ENCODE assay signal across 17 mouse cellular contexts in genomic region chr7:66043552-66044459, GRCm38 (mm10). TPM values are rescaled to one million over a fixed set of nuclear protein-coding genes. Genes with fewer than 3 reads are reported as not detected.
A peak's percentile ranks its signal among the peaks of the same experiment; 100 is the strongest.
DNase-seq lines count a peak whose midpoint lies in the region; ATAC-seq and TF ChIP-seq lines count a peak whose summit lies in the region.
"Had no signal": no experiment of that assay in that cellular context is flagged by ENCODE, and none has a peak within 500 bp of the region (broad histone marks: within the 10 kb centered on the region; RNA-seq: fewer than 3 reads in every experiment).

Gene Gm45213, plus strand, starts transcription at chr7:66043602.

- H3K36me3 ChIP-seq in megakaryocyte, embryonic 14.5 days (replicated peaks; ENCODE audit: low read length) = no peaks in the 10 kb centered on the region
- no peaks in the 10 kb centered on the region for H3K36me3 ChIP-seq in forebrain, embryonic 15.5 days
- H3K36me3 ChIP-seq: heart, embryonic 15.5 days; liver, embryonic 13.5 days had no signal

- ATAC-seq in megakaryocyte, adult 5-6 weeks (ENCODE audit: poor library complexity, severe bottlenecking) = no peak
- 0 out of 2 replicates have a peak, but pooled peaks have one; percentile 46 for ATAC-seq in forebrain, embryonic 15.5 days (replicated peaks)
- ATAC-seq in activated CD4-positive, CD25-positive, alpha-beta regulatory T cell, adult 4 months = no peak
- ATAC-seq: CD4-positive, CD25-positive, alpha-beta regulatory T cell, adult 4 months; intestine, postnatal 0 days had no signal

- no peak for TF ChIP-seq CTCF in cerebellum, adult 2 months (IDR thresholded peaks at IDR 0.05; ENCODE audit: borderline replicate concordance, insufficient read depth, low read depth, low read length)

- peaks cover 70% of the 10 kb centered on the region for H3K27me3 ChIP-seq in megakaryocyte, embryonic 14.5 days (replicated peaks)
- no peaks in the 10 kb centered on the region for H3K27me3 ChIP-seq in cerebellum, adult 2 months (ENCODE audit: control insufficient read depth, insufficient read depth, low read length)
- no peaks in the 10 kb centered on the region for H3K27me3 ChIP-seq in forebrain, embryonic 15.5 days

- TF ChIP-seq POLR2A in cerebellum, adult 2 months (IDR thresholded peaks at IDR 0.05; ENCODE audit: borderline replicate concordance, insufficient read depth, low read length) = peak; percentile 30; the same call in 1 of the 2 replicates

- 23% methylated on average over 10 of the region's 10 CpGs for WGBS in cerebellum, adult 2 months
- 75% methylated on average over 10 of the region's 10 CpGs for WGBS in forebrain, embryonic 15.5 days

- peak; percentile 72 to 85 for DNase-seq in cerebellum, adult 2 months
- DNase-seq in thymus, postnatal 14 days = peak; percentile 33
- no peak for DNase-seq in T-cell, adult 2 months (ENCODE audit: low spot score)
- DNase-seq in embryo, embryonic 9.5 days (ENCODE audit: extremely low spot score) = no peak
- DNase-seq: adrenal gland, adult 2 months; gastrocnemius, adult 2 months; liver, embryonic 13.5 days; right cerebral cortex, adult 18-20 months had no signal

- peaks cover 12% of the 10 kb centered on the region; the same call in 1 of the 2 replicates for H3K4me1 ChIP-seq in megakaryocyte, embryonic 14.5 days
- H3K4me1 ChIP-seq in cerebellum, adult 2 months (ENCODE audit: control insufficient read depth, insufficient read depth, low read length) = peaks cover 30% of the 10 kb centered on the region
- H3K4me1 ChIP-seq in forebrain, embryonic 15.5 days = peaks cover 16% of the 10 kb centered on the region
- H3K4me1 ChIP-seq: heart, embryonic 15.5 days had no signal

- H3K4me2 ChIP-seq in forebrain, embryonic 15.5 days (replicated peaks) = no peak within 1 kb of the TSS
- H3K4me2 ChIP-seq: heart, embryonic 15.5 days; liver, embryonic 13.5 days had no signal

- H3K4me3 ChIP-seq in megakaryocyte, embryonic 14.5 days (replicated peaks) = peak within 1 kb of the TSS; percentile 30
- no peak within 1 kb of the TSS for H3K4me3 ChIP-seq in cerebellum, adult 2 months (replicated peaks; ENCODE audit: insufficient read depth, low read depth, low read length)
- H3K4me3 ChIP-seq in forebrain, embryonic 15.5 days = no peak within 1 kb of the TSS
- H3K4me3 ChIP-seq: gastrocnemius, adult 2 months; heart, embryonic 15.5 days; liver, embryonic 13.5 days; myocyte had no signal

- H3K27ac ChIP-seq in cerebellum, adult 2 months (ENCODE audit: insufficient read depth, low read length) = peak within 1 kb of the TSS; percentile 75
- H3K27ac ChIP-seq in forebrain, embryonic 15.5 days (replicated peaks) = 0 out of 2 replicates have a peak within 1 kb of the TSS, but pooled peaks have one; percentile 20
- H3K27ac ChIP-seq: gastrocnemius, adult 2 months; heart, embryonic 15.5 days; liver, embryonic 13.5 days had no signal

- no peak within 1 kb of the TSS for H3K9ac ChIP-seq in forebrain, embryonic 15.5 days (replicated peaks)
- H3K9ac ChIP-seq: heart, embryonic 15.5 days; liver, embryonic 13.5 days had no signal

- H3K9me3 ChIP-seq in megakaryocyte, embryonic 14.5 days = no peaks in the 10 kb centered on the region
- H3K9me3 ChIP-seq in forebrain, embryonic 15.5 days = no peaks in the 10 kb centered on the region
- H3K9me3 ChIP-seq: heart, embryonic 15.5 days; liver, embryonic 13.5 days had no signal

RNA-seq across cellular contexts. Expression of gene Gm45213, which starts in this region (rescaled TPM):
- not detected in 2 replicates for polyA plus RNA-seq in megakaryocyte, embryonic 14.5 days (2012; ENCODE audit: insufficient read depth, low replicate concordance)
- not detected in 2 replicates for total RNA-seq in megakaryocyte, adult 5-6 weeks (2015)
- not detected in 2 replicates for total RNA-seq in megakaryocyte, adult 5-6 weeks (2017)
- not detected in 2 replicates for polyA plus RNA-seq in cerebellum, adult 2 months (2012; rRNA removed)
- polyA plus RNA-seq in forebrain, embryonic 15.5 days (2015; fragmentation: Nextera tagmentation; extraction: Ambion mirVana) = not detected in 2 replicates
- not detected for polyA plus RNA-seq in activated CD4-positive, CD25-positive, alpha-beta regulatory T cell, adult 4 months (2017; shearing (Covaris generic))
- total RNA-seq: adrenal gland, adult 2 months; gastrocnemius, adult 2 months had no signal
- polyA plus RNA-seq: adrenal gland, adult 2 months; CD4-positive, CD25-positive, alpha-beta regulatory T cell, adult 4 months; heart, embryonic 15.5 days; intestine, postnatal 0 days; large intestine, adult 2 months; liver, embryonic 13.5 days; myocyte had no signal

Comparison
In these comparisons a context has a peak if more than half of its experiments do, and no peak if none do; other contexts are left out.
1. Peak in DNase-seq and H3K27ac ChIP-seq in cerebellum, adult 2 months; RNA of the gene not detected or under 1 TPM.
2. Peak in ATAC-seq and H3K27ac ChIP-seq in forebrain, embryonic 15.5 days; RNA of the gene not detected or under 1 TPM.